Mouse (Mus musculus) embryonic facial prominence, embryonic 12.5 days (tissue): Measurements from ENCODE around the gene Cs. TPM values are rescaled to one million over a fixed set of nuclear protein-coding genes. Genes with fewer than 3 reads are reported as not detected.

Experiments used
- ATAC-seq: fragments of 200-750 bp; cut with Nextera tagmentation; 2 replicates; pipeline ENCODE4 v1.8.0; 2017; ENCODE audit not compliant: insufficient number of reproducible peaks, insufficient read depth, low FRiP score, low TSS enrichment
- H3K27ac ChIP-seq: fragments of 300-500 bp; sonication (generic); 2 replicates; pipeline ENCODE4 v1.5.1; 2016; ENCODE audit warnings: mild to moderate bottlenecking
- H3K27me3 ChIP-seq: fragments of 300-500 bp; sonication (generic); 2 replicates; pipeline ENCODE4 v1.6.1; 2016; ENCODE audit warnings: mild to moderate bottlenecking, moderate library complexity
- H3K36me3 ChIP-seq: fragments of 300-500 bp; sonication (generic); 2 replicates; pipeline ENCODE4 v1.6.1; 2016; ENCODE audit warnings: mild to moderate bottlenecking
- H3K4me1 ChIP-seq: fragments of 300-500 bp; sonication (generic); 2 replicates; pipeline ENCODE4 v1.6.1; 2016
- H3K4me2 ChIP-seq: fragments of 300-500 bp; sonication (generic); replicated peaks from 2 replicates; pipeline ENCODE4 v1.6.1; 2016; ENCODE audit warnings: mild to moderate bottlenecking, moderate library complexity
- H3K4me3 ChIP-seq: fragments of 300-500 bp; sonication (generic); 2 replicates; pipeline ENCODE4 v1.5.1; 2016; ENCODE audit warnings: mild to moderate bottlenecking
- H3K9ac ChIP-seq: fragments of 300-500 bp; sonication (generic); 2 replicates; pipeline ENCODE4 v1.6.1; 2016; ENCODE audit warnings: mild to moderate bottlenecking, moderate library complexity
- H3K9me3 ChIP-seq: fragments of 300-500 bp; sonication (generic); 2 replicates; pipeline ENCODE4 v1.6.1; 2016; ENCODE audit warnings: mild to moderate bottlenecking, moderate library complexity
- WGBS: fragments of 180-500 bp; shearing (Covaris S2); methylation state at CpG from one replicate; pipeline ENCODE4 v1.1.7; 2016; 5-methylcytosine and 5-hydroxymethylcytosine counted together
- polyA plus RNA-seq: library from polyadenylated mRNA; unstranded; fragments of >200 nt; fragmentation: Nextera tagmentation; extraction: Ambion mirVana; gene quantifications from 2 replicates; pipeline ENCODE4 v1.2.1, GENCODE M21; 2016

Gene Cs
- polyA plus RNA-seq, 1 experiment from 2014 or later = 191 TPM

- 59% methylated on average over 7 of the region's 7 CpGs for WGBS
- no peak overlapping the region for H3K4me2 ChIP-seq
- ATAC-seq = no peak
- H3K36me3 ChIP-seq = peaks cover 50% of the 10 kb centered on the region
- no peak overlapping the region for H3K4me3 ChIP-seq
- 0 out of 2 replicates have a peak, but pooled peaks cover 5% of the 10 kb centered on the region for H3K4me1 ChIP-seq
- no peak overlapping the region for H3K9ac ChIP-seq
- 0 out of 2 replicates have a peak, but pooled peaks cover 2% of the 10 kb centered on the region for H3K27me3 ChIP-seq
- H3K27ac ChIP-seq = no peak overlapping the region
- H3K9me3 ChIP-seq = no peaks in the 10 kb centered on the region
Measured at GRCm38 (mm10) chr10:128397466-128397865, 59.9 kb downstream of the Cs start.

GRCm38 (mm10) chr10:128400338-128400737, 62.8 kb downstream of the Cs start:
- Histone ChIP-seq H3K27me3 (0 out of 2 replicates have a peak, but pooled peaks cover 2% of the 10 kb centered on the region), H3K4me3 (no peak overlapping the region), H3K36me3 (peaks cover 21% of the 10 kb centered on the region), H3K9ac (no peak overlapping the region), H3K4me2 (no peak overlapping the region), H3K27ac (no peak overlapping the region), H3K4me1 (0 out of 2 replicates have a peak, but pooled peaks cover 5% of the 10 kb centered on the region), H3K9me3 (no peaks in the 10 kb centered on the region)
- 29% methylated on average over 5 of the region's 5 CpGs for WGBS
- ATAC-seq = no peak

- Histone ChIP-seq H3K4me2 (no peak within 1 kb of the TSS), H3K4me1 (0 out of 2 replicates have a peak, but pooled peaks cover 5% of the 10 kb centered on the region), H3K9ac (no peak within 1 kb of the TSS), H3K27ac (no peak within 1 kb of the TSS), H3K36me3 (peaks cover 17% of the 10 kb centered on the region), H3K9me3 (no peaks in the 10 kb centered on the region), H3K27me3 (0 out of 2 replicates have a peak, but pooled peaks cover 2% of the 10 kb centered on the region), H3K4me3 (no peak within 1 kb of the TSS)
- no peak for ATAC-seq
- WGBS = 6% methylated on average over 2 of the region's 2 CpGs
Measured at GRCm38 (mm10) chr10:128401056-128401455, 63.5 kb downstream of the Cs start, which contains the start of gene Slc39a5. Gene Slc39a5, minus strand, starts transcription at chr10:128401229.

GRCm38 (mm10) chr10:128401638-128402037, 64.1 kb downstream of the Cs start:
- WGBS = 74% methylated on average over 9 of the region's 9 CpGs
- Histone ChIP-seq H3K4me3 (no peak overlapping the region), H3K27me3 (0 out of 2 replicates have a peak, but pooled peaks cover 2% of the 10 kb centered on the region), H3K27ac (no peak overlapping the region), H3K4me1 (0 out of 2 replicates have a peak, but pooled peaks cover 5% of the 10 kb centered on the region), H3K9ac (no peak overlapping the region), H3K4me2 (no peak overlapping the region), H3K36me3 (peaks cover 16% of the 10 kb centered on the region), H3K9me3 (no peaks in the 10 kb centered on the region)
- ATAC-seq = no peak

GRCm38 (mm10) chr10:128403931-128404330, 66.4 kb downstream of the Cs start:
- H3K4me3 ChIP-seq = no peak overlapping the region
- H3K27me3 ChIP-seq = 0 out of 2 replicates have a peak, but pooled peaks cover 2% of the 10 kb centered on the region
- H3K4me1 ChIP-seq = peaks cover 11% of the 10 kb centered on the region; the same call in 1 of the 2 replicates
- 86% methylated on average over 7 of the region's 7 CpGs for WGBS
- no peak overlapping the region for H3K4me2 ChIP-seq
- no peak overlapping the region for H3K9ac ChIP-seq
- H3K27ac ChIP-seq = no peak overlapping the region
- peaks cover 8% of the 10 kb centered on the region for H3K36me3 ChIP-seq
- no peak for ATAC-seq
- no peaks in the 10 kb centered on the region for H3K9me3 ChIP-seq

- H3K9ac ChIP-seq = peak overlapping the region; percentile 75
- H3K4me2 ChIP-seq = peak overlapping the region; percentile 82
- no peak; the same call in 1 of the 2 replicates for ATAC-seq
- H3K36me3 ChIP-seq = peaks cover 9% of the 10 kb centered on the region
- peaks cover 29% of the 10 kb centered on the region for H3K4me1 ChIP-seq
- H3K4me3 ChIP-seq = peak overlapping the region; percentile 93
- H3K27me3 ChIP-seq = no peaks in the 10 kb centered on the region
- H3K27ac ChIP-seq = peak overlapping the region; percentile 79
- WGBS = 19% methylated on average over 35 of the region's 35 CpGs
- no peaks in the 10 kb centered on the region for H3K9me3 ChIP-seq
Measured at GRCm38 (mm10) chr10:128408591-128409535, 71.3 kb downstream of the Cs start.

GRCm38 (mm10) chr10:128409692-128410559, 72.4 kb downstream of the Cs start:
- Histone ChIP-seq H3K4me3 (peak overlapping the region; percentile 93), H3K4me2 (peak overlapping the region; percentile 84), H3K4me1 (peaks cover 29% of the 10 kb centered on the region), H3K27ac (peak overlapping the region; percentile 80), H3K36me3 (peaks cover 15% of the 10 kb centered on the region), H3K27me3 (no peaks in the 10 kb centered on the region), H3K9ac (peak overlapping the region; percentile 87), H3K9me3 (no peaks in the 10 kb centered on the region)
- WGBS = 6% methylated on average over 36 of the region's 36 CpGs
- ATAC-seq = peak; percentile 86

GRCm38 (mm10) chr10:128410560-128410845, 73.0 kb downstream of the Cs start:
- Histone ChIP-seq H3K36me3 (peaks cover 20% of the 10 kb centered on the region), H3K4me2 (peak overlapping the region; percentile 84), H3K4me1 (peaks cover 29% of the 10 kb centered on the region), H3K27me3 (no peaks in the 10 kb centered on the region), H3K27ac (peak overlapping the region; percentile 80), H3K9ac (peak overlapping the region; percentile 87; the same call in 1 of the 2 replicates), H3K9me3 (no peaks in the 10 kb centered on the region), H3K4me3 (peak overlapping the region; percentile 93)
- no peak for ATAC-seq
- 23% methylated on average over 4 of the region's 4 CpGs for WGBS

GRCm38 (mm10) chr10:128411211-128412054, 73.9 kb downstream of the Cs start, which contains the start of the genes Nabp2 and Rnf41:
Gene Nabp2, minus strand, starts transcription at chr10:128411492.
Gene Rnf41, plus strand, starts transcription at chr10:128411657.
- H3K27me3 ChIP-seq = no peaks in the 10 kb centered on the region
- peak within 1 kb of the TSS; percentile 93 for H3K4me3 ChIP-seq
- H3K9ac ChIP-seq = peak within 1 kb of the TSS; percentile 87
- ATAC-seq = peak; percentile 92
- H3K27ac ChIP-seq = peak within 1 kb of the TSS; percentile 95
- no peaks in the 10 kb centered on the region for H3K9me3 ChIP-seq
- 0% methylated on average over 50 of the region's 50 CpGs for WGBS
- H3K36me3 ChIP-seq = peaks cover 19% of the 10 kb centered on the region
- peaks cover 29% of the 10 kb centered on the region for H3K4me1 ChIP-seq
- peak within 1 kb of the TSS; percentile 84 for H3K4me2 ChIP-seq

GRCm38 (mm10) chr10:128412055-128412381, 74.5 kb downstream of the Cs start:
- WGBS = 0% methylated on average over 14 of the region's 14 CpGs
- peak overlapping the region; percentile 93 for H3K4me3 ChIP-seq
- no peak for ATAC-seq
- H3K27ac ChIP-seq = peak overlapping the region; percentile 95
- peaks cover 24% of the 10 kb centered on the region for H3K36me3 ChIP-seq
- H3K9ac ChIP-seq = peak overlapping the region; percentile 87
- H3K4me2 ChIP-seq = peak overlapping the region; percentile 84
- H3K4me1 ChIP-seq = peaks cover 29% of the 10 kb centered on the region
- no peaks in the 10 kb centered on the region for H3K9me3 ChIP-seq
- H3K27me3 ChIP-seq = no peaks in the 10 kb centered on the region
